Mouse (Mus musculus) left cerebral cortex, adult 18-20 months (tissue): ENCODE results near the gene Uchl5. TPM values are rescaled to one million over a fixed set of nuclear protein-coding genes. Genes with fewer than 3 reads are reported as not detected.

Experiments
- DNase-seq, 2 experiments: peaks; one replicate each; pipeline ENCODE4 v3.0.0; 2021 to 2022; ENCODE audit warnings: low spot score in 2 of 2, mixed read lengths in 1 of 2
- total RNA-seq, 2 experiments: library from RNA; stranded (reverse); gene quantifications; 2 replicates each; pipeline ENCODE4 v1.2.3; 2021

Gene Uchl5
- total RNA-seq, 2 experiments from 2014 or later, result 40.7 to 43.4 TPM

- no peak for DNase-seq
Measured at GRCm38 (mm10) chr1:143788584-143789227, 11.6 kb downstream of the Uchl5 start.

GRCm38 (mm10) chr1:143803537-143803936 is 26.5 kb downstream of the Uchl5 start:
- peak in 1 of 2 experiments; percentile 29 for DNase-seq

GRCm38 (mm10) chr1:143809062-143809461 is 32.0 kb downstream of the Uchl5 start:
- no peak for DNase-seq

- DNase-seq, result peak; percentile 69 to 86
Measured at GRCm38 (mm10) chr1:143813676-143814360, 36.7 kb downstream of the Uchl5 start.

GRCm38 (mm10) chr1:143820096-143820877 is 43.2 kb downstream of the Uchl5 start:
- DNase-seq, result no peak

GRCm38 (mm10) chr1:143822677-143823076 is 45.6 kb downstream of the Uchl5 start:
- DNase-seq, result no peak

GRCm38 (mm10) chr1:143830713-143831112 is 53.6 kb downstream of the Uchl5 start:
- peak; percentile 10 to 48 for DNase-seq

GRCm38 (mm10) chr1:143836363-143837182 is 59.5 kb downstream of the Uchl5 start:
- no peak for DNase-seq

- no peak for DNase-seq
Measured at GRCm38 (mm10) chr1:143837681-143838080, 60.6 kb downstream of the Uchl5 start.

- no peak for DNase-seq
Measured at GRCm38 (mm10) chr1:143838896-143839410, 61.9 kb downstream of the Uchl5 start.

GRCm38 (mm10) chr1:143852329-143852728 is 75.3 kb downstream of the Uchl5 start:
- DNase-seq, result no peak

GRCm38 (mm10) chr1:143852779-143853358 is 75.8 kb downstream of the Uchl5 start:
- no peak for DNase-seq

GRCm38 (mm10) chr1:143853691-143854115 is 76.6 kb downstream of the Uchl5 start:
- no peak for DNase-seq

- DNase-seq, result no peak
Measured at GRCm38 (mm10) chr1:143855706-143856105, 78.6 kb downstream of the Uchl5 start.

Other genes starting within 250 kb of the Uchl5 start
- 10 to 100 TPM; 14.7 to 16.5 TPM for gene B3galt2, start 136.6 kb upstream of the Uchl5 start, total RNA-seq
- gene Cdc73, start 74.4 kb upstream of the Uchl5 start, total RNA-seq, result 10 to 100 TPM; 68.1 to 76.1 TPM
- 100 to 1,000 TPM; 114 to 117 TPM for gene Glrx2, start 60.9 kb upstream of the Uchl5 start, total RNA-seq
- gene Trove2, start 204 bp upstream of the Uchl5 start, total RNA-seq, result 10 to 100 TPM; 30.6 to 32.0 TPM
- gene Rgs2, start 226.9 kb downstream of the Uchl5 start, total RNA-seq, result 10 to 100 TPM; 79.8 to 88.8 TPM